Mouse (Mus musculus): ENCODE measurements around the gene Scel. TPM values are rescaled to one million over a fixed set of nuclear protein-coding genes. Genes with fewer than 3 reads are reported as not detected.

Gene Scel
- total and polyA plus RNA-seq, 2 experiments from 2014 or later = 0.35 to 0.42 TPM

DNA sequence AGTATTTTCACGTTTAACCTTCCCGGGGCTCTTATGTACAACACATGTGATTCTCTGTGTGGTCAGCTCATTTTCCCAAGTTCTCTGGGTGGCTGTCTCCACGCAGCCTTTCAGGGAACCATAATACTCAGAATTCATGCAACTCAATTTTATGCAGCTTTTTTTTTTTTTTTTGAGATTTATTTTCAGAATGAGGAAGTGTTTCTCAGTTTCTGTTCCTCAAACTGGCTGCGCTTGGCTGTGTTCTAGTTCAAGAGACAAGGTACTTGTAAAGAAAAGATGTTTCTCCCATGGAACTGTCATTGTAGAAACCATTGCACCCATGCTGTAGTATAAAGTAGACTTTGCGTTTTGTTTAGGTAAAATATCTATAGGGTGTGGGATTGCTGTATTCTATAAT lies 26.2 kb upstream of the Scel start:
- Histone ChIP-seq H3K9me3 (ENCODE audit: low read length) (no peaks in the 10 kb centered on the region), H3K4me2 (ENCODE audit: low read depth, low read length) (no peak overlapping the region), H3K4me1 (ENCODE audit: insufficient read depth, low read length) (no peaks in the 10 kb centered on the region), H3K9ac (replicated peaks; ENCODE audit: low read length) (no peak overlapping the region), H3K36me3 (ENCODE audit: insufficient read depth, low read length) (no peaks in the 10 kb centered on the region), H3K27ac (no peak overlapping the region), H3K27me3 (ENCODE audit: insufficient read depth, low read length) (no peaks in the 10 kb centered on the region), H3K4me3 (ENCODE audit: low read length) (no peak overlapping the region)
- ATAC-seq = no peak
- DNase-seq (ENCODE audit: low spot score) = no peak
- no peak for TF ChIP-seq CTCF (IDR thresholded peaks at IDR 0.05; ENCODE audit: low read depth)
- WGBS = 96% methylated on average over 5 of the region's 5 CpGs

GRCm38 (mm10) chr14:103488659-103489058 lies 24.5 kb upstream of the Scel start:
- H3K27me3 ChIP-seq (ENCODE audit: insufficient read depth, low read length) = no peaks in the 10 kb centered on the region
- H3K4me2 ChIP-seq (ENCODE audit: low read depth, low read length) = no peak overlapping the region
- no peaks in the 10 kb centered on the region for H3K4me1 ChIP-seq (ENCODE audit: insufficient read depth, low read length)
- no peak overlapping the region for H3K27ac ChIP-seq
- no peaks in the 10 kb centered on the region for H3K36me3 ChIP-seq (ENCODE audit: insufficient read depth, low read length)
- WGBS = 42% methylated on average over 3 of the region's 3 CpGs
- peak; percentile 73; the same call in 1 of the 2 replicates for ATAC-seq
- no peak overlapping the region for H3K9ac ChIP-seq (replicated peaks; ENCODE audit: low read length)
- no peak overlapping the region for H3K4me3 ChIP-seq (ENCODE audit: low read length)
- peaks cover 6% of the 10 kb centered on the region; the same call in 1 of the 2 replicates for H3K9me3 ChIP-seq (ENCODE audit: low read length)
- TF ChIP-seq CTCF (IDR thresholded peaks at IDR 0.05; ENCODE audit: low read depth) = peak; percentile 64
- DNase-seq (ENCODE audit: low spot score) = peak; percentile 60

- WGBS = 52% methylated on average over 8 of the region's 8 CpGs
- Histone ChIP-seq H3K27me3 (ENCODE audit: insufficient read depth, low read length) (no peaks in the 10 kb centered on the region), H3K4me2 (ENCODE audit: low read depth, low read length) (no peak overlapping the region), H3K9ac (replicated peaks; ENCODE audit: low read length) (no peak overlapping the region), H3K9me3 (ENCODE audit: low read length) (no peaks in the 10 kb centered on the region), H3K27ac (no peak overlapping the region), H3K4me3 (ENCODE audit: low read length) (no peak overlapping the region), H3K4me1 (ENCODE audit: insufficient read depth, low read length) (0 out of 2 replicates have a peak, but pooled peaks cover 6% of the 10 kb centered on the region), H3K36me3 (ENCODE audit: insufficient read depth, low read length) (no peaks in the 10 kb centered on the region)
- no peak for DNase-seq (ENCODE audit: low spot score)
- no peak for TF ChIP-seq CTCF (IDR thresholded peaks at IDR 0.05; ENCODE audit: low read depth)
- no peak for ATAC-seq
Observed at GRCm38 (mm10) chr14:103498199-103498598, 14.9 kb upstream of the Scel start.

DNA sequence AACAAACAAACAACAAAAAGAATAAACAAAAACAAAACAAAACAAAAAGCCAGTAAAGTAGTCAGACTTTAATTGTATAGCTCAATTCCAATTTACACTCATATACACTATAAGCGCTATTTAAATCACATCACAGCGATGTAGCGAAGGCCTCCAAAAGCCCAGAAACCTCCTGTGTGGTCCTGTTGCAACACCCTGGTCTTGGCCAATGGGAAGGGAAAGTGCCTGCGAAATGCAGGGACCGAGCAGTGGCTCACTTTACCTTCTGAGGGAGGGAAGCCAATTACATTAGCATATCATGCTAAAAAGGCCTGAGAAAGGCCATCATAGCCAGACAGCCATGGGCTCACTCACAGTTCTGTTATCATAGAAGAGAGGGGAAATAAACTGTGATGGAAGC lies 14.5 kb upstream of the Scel start:
- no peak overlapping the region for H3K27ac ChIP-seq
- H3K4me2 ChIP-seq (ENCODE audit: low read depth, low read length) = no peak overlapping the region
- H3K4me1 ChIP-seq (ENCODE audit: insufficient read depth, low read length) = 0 out of 2 replicates have a peak, but pooled peaks cover 6% of the 10 kb centered on the region
- no peak for ATAC-seq
- 73% methylated on average over 5 of the region's 5 CpGs for WGBS
- TF ChIP-seq CTCF (IDR thresholded peaks at IDR 0.05; ENCODE audit: low read depth) = no peak
- no peak overlapping the region for H3K9ac ChIP-seq (replicated peaks; ENCODE audit: low read length)
- no peaks in the 10 kb centered on the region for H3K36me3 ChIP-seq (ENCODE audit: insufficient read depth, low read length)
- H3K27me3 ChIP-seq (ENCODE audit: insufficient read depth, low read length) = no peaks in the 10 kb centered on the region
- H3K4me3 ChIP-seq (ENCODE audit: low read length) = no peak overlapping the region
- DNase-seq (ENCODE audit: low spot score) = no peak
- no peaks in the 10 kb centered on the region for H3K9me3 ChIP-seq (ENCODE audit: low read length)

DNA sequence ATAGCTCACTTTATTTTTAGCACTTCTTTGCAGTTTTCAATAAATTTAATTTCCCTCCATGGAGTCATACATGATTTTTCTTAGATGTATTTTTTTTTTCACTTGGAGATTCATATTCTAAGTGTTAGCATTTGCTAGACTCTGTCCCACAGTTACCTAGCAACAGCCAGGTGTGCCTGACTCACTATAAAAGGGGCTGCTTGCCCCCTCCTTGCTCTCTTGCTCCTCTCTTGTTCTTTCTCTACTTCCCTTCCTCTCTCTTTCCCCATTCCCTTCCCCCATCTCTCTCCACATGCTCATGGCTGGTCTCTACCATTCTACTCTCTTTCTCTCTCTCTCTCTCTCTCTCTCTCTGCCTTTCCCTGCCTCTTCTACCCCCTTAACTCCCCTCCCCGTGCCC lies 14.1 kb upstream of the Scel start:
- DNase-seq (ENCODE audit: low spot score) = no peak
- TF ChIP-seq CTCF (IDR thresholded peaks at IDR 0.05; ENCODE audit: low read depth) = no peak
- Histone ChIP-seq H3K4me3 (ENCODE audit: low read length) (no peak overlapping the region), H3K27me3 (ENCODE audit: insufficient read depth, low read length) (no peaks in the 10 kb centered on the region), H3K9ac (replicated peaks; ENCODE audit: low read length) (no peak overlapping the region), H3K9me3 (ENCODE audit: low read length) (no peaks in the 10 kb centered on the region), H3K27ac (no peak overlapping the region), H3K36me3 (ENCODE audit: insufficient read depth, low read length) (no peaks in the 10 kb centered on the region), H3K4me1 (ENCODE audit: insufficient read depth, low read length) (0 out of 2 replicates have a peak, but pooled peaks cover 6% of the 10 kb centered on the region), H3K4me2 (ENCODE audit: low read depth, low read length) (no peak overlapping the region)
- 0 out of 2 replicates have a peak, but pooled peaks have one; percentile 18 for ATAC-seq
- WGBS = 6% methylated on average over 1 of the region's 1 CpGs

DNA sequence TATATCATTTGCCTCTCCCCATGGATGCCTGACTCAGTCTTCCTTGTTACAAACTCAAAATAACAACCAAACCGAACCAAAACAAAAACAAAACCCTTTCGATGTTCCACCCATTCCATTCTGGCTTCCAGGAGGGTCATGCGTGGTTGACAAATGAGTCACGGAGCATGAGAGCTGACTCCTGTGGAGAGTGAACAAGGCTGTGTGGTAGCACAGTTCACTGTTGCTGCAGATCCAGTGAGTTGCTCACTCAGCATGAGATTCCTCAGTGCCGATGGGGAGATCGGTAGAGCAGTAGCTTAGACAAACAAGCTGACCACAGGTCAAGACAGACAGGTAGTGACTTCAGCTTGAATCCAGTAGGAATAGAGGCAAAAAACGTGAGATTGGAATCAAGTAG lies 12.8 kb upstream of the Scel start:
- no peak for TF ChIP-seq CTCF (IDR thresholded peaks at IDR 0.05; ENCODE audit: low read depth)
- Histone ChIP-seq H3K36me3 (ENCODE audit: insufficient read depth, low read length) (no peaks in the 10 kb centered on the region), H3K4me3 (ENCODE audit: low read length) (no peak overlapping the region), H3K4me2 (ENCODE audit: low read depth, low read length) (0 out of 2 replicates have a peak overlapping the region, but pooled peaks have one; percentile 3), H3K9ac (replicated peaks; ENCODE audit: low read length) (no peak overlapping the region), H3K27ac (no peak overlapping the region), H3K9me3 (ENCODE audit: low read length) (no peaks in the 10 kb centered on the region), H3K27me3 (ENCODE audit: insufficient read depth, low read length) (no peaks in the 10 kb centered on the region), H3K4me1 (ENCODE audit: insufficient read depth, low read length) (0 out of 2 replicates have a peak, but pooled peaks cover 6% of the 10 kb centered on the region)
- DNase-seq (ENCODE audit: low spot score) (no peak), ATAC-seq (no peak)
- WGBS = 17% methylated on average over 7 of the region's 7 CpGs

- TF ChIP-seq CTCF (IDR thresholded peaks at IDR 0.05; ENCODE audit: low read depth) = no peak
- DNase-seq (ENCODE audit: low spot score) = no peak
- H3K9ac ChIP-seq (replicated peaks; ENCODE audit: low read length) = no peak overlapping the region
- ATAC-seq = no peak
- no peak overlapping the region for H3K27ac ChIP-seq
- no peaks in the 10 kb centered on the region for H3K27me3 ChIP-seq (ENCODE audit: insufficient read depth, low read length)
- H3K4me1 ChIP-seq (ENCODE audit: insufficient read depth, low read length) = 0 out of 2 replicates have a peak, but pooled peaks cover 6% of the 10 kb centered on the region
- no peaks in the 10 kb centered on the region for H3K9me3 ChIP-seq (ENCODE audit: low read length)
- no peak overlapping the region for H3K4me3 ChIP-seq (ENCODE audit: low read length)
- H3K4me2 ChIP-seq (ENCODE audit: low read depth, low read length) = no peak overlapping the region
- no peaks in the 10 kb centered on the region for H3K36me3 ChIP-seq (ENCODE audit: insufficient read depth, low read length)
- 24% methylated on average over 4 of the region's 4 CpGs for WGBS
Observed at GRCm38 (mm10) chr14:103500941-103501340, 12.2 kb upstream of the Scel start.

Measured in hindbrain, postnatal 0 days (tissue).